Mouse (Mus musculus): ENCODE measurements around the gene Ntf5. TPM values are rescaled to one million over a fixed set of nuclear protein-coding genes. Genes with fewer than 3 reads are reported as not detected.

Ntf5 gene
- total RNA-seq (2014; rRNA removed) (0.24 TPM in 1 of 2 replicates, not detected in the other), polyA plus RNA-seq (2015; fragmentation: Nextera tagmentation; extraction: Ambion mirVana) (0.07 and 0.11 TPM in 2 replicates)

- H3K9me3 ChIP-seq (ENCODE audit: low read length): no peaks in the 10 kb centered on the region
- peak; percentile 34; the same call in 1 of the 2 replicates for ATAC-seq
- 3% methylated on average over 44 of the region's 45 CpGs for WGBS
Measured at GRCm38 (mm10) chr7:45413113-45413863, at the start of gene Ntf5. TSS of gene Ntf5 (plus strand) at chr7:45413695.

GRCm38 (mm10) chr7:45363983-45364382 is 49.5 kb upstream of the Ntf5 start:
- Histone ChIP-seq H3K4me2 (ENCODE audit: low read depth) (no peak overlapping the region), H3K4me3 (ENCODE audit: low read depth, low read length) (no peak overlapping the region), H3K4me1 (ENCODE audit: insufficient read depth) (peaks cover 29% of the 10 kb centered on the region), H3K9me3 (ENCODE audit: low read length) (no peaks in the 10 kb centered on the region), H3K27ac (ENCODE audit: low read depth, low read length) (no peak overlapping the region), H3K27me3 (ENCODE audit: insufficient read depth, low read length) (no peaks in the 10 kb centered on the region; the same call in 1 of the 2 replicates), H3K9ac (no peak overlapping the region), H3K36me3 (ENCODE audit: insufficient read depth) (no peaks in the 10 kb centered on the region)
- DNase-seq (no peak), ATAC-seq (no peak)
- 86% methylated on average over 2 of the region's 2 CpGs for WGBS
- TF ChIP-seq CTCF (IDR thresholded peaks at IDR 0.05; ENCODE audit: low read depth): no peak

More at GRCm38 (mm10) chr7:45413113-45413863, at the start of gene Ntf5:
- TF ChIP-seq CTCF (IDR thresholded peaks at IDR 0.05; ENCODE audit: low read depth): no peak
- Histone ChIP-seq H3K27ac (ENCODE audit: low read depth, low read length) (no peak within 1 kb of the TSS), H3K4me2 (ENCODE audit: low read depth) (peak within 1 kb of the TSS; percentile 83), H3K4me1 (ENCODE audit: insufficient read depth) (peaks cover 6% of the 10 kb centered on the region; the same call in 1 of the 2 replicates), H3K4me3 (ENCODE audit: low read depth, low read length) (peak within 1 kb of the TSS; percentile 46), H3K9ac (peak within 1 kb of the TSS; percentile 51), H3K27me3 (ENCODE audit: insufficient read depth, low read length) (peaks cover 83% of the 10 kb centered on the region), H3K36me3 (ENCODE audit: insufficient read depth) (no peaks in the 10 kb centered on the region)
- DNase-seq: peak; percentile 24

DNA sequence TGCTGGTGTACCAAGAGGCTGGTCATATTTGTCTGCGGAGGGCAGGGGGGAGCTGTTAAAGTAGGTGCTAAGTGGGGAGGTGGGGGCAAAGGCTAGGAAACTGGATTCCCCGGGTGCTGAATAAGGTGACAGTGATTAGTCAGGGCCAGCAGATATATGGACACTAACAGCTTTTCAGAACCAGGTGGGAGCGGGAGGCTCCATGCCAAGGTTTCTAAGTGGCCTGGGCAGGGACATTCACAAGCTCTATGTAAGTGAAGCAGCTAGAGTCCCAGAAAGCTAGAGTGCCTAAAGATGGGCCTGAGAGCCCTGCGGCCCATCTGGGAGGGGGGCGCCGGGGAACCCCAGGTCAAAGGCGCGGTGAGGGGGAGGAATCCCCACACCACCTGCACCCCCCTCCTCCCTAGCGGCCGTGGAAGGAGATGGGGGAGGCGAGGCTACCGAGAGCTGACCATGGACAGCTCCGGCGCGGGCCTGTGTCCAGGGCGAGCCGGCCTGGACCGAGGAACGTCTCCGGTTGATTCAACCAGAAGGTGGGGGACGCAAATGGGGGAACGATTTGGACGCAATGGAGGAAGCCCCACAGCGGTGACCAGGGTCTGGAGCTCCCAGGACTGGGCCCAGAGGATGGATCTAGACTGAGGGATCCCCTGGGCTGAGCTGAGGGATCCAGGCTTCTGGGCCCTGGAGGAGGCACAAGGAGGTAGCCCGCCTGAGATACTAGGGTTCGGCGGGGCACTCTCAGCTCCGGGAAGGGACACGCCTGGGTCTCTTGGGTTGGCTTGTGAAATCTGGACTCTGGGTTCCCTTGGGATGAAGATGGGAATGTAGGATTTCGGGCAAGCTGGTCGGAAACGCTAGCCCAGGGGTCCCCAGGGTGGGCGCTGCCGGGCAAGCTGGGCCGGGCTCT is 47.5 kb upstream of the Ntf5 start:
- no peak for DNase-seq
- WGBS: 3% methylated on average over 32 of the region's 35 CpGs
- Histone ChIP-seq H3K4me3 (ENCODE audit: low read depth, low read length) (peak overlapping the region; percentile 89), H3K27me3 (ENCODE audit: insufficient read depth, low read length) (no peaks in the 10 kb centered on the region; the same call in 1 of the 2 replicates), H3K36me3 (ENCODE audit: insufficient read depth) (no peaks in the 10 kb centered on the region), H3K9ac (peak overlapping the region; percentile 93), H3K9me3 (ENCODE audit: low read length) (no peaks in the 10 kb centered on the region), H3K4me2 (ENCODE audit: low read depth) (peak overlapping the region; percentile 81), H3K4me1 (ENCODE audit: insufficient read depth) (peaks cover 29% of the 10 kb centered on the region), H3K27ac (ENCODE audit: low read depth, low read length) (peak overlapping the region; percentile 75)
- ATAC-seq: no peak
- TF ChIP-seq CTCF (IDR thresholded peaks at IDR 0.05; ENCODE audit: low read depth): peak; percentile 28; the same call in 1 of the 2 replicates

DNA sequence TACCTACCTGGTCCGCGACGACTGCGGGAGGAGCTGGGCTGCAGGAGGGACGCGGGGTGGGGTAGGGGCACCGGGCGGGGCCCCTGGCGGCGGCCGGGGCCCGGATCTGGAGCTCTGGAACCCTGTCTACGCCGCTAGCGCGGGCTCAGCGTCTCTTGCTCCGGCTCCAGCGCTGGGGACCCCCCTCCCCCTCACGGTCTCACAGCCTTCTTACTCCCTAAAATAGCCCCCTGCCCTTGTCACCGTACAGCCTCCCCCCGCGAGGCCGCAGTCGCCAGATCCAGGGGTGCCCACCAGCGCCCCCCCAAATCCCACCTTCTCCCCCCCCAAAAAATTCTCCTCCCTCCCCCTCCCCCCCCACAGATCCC is 46.9 kb upstream of the Ntf5 start, which contains the start of gene Ppfia3:
Ppfia3 (minus strand) TSS at position 368 of the 368 bp plus-strand sequence.
- H3K9ac ChIP-seq: peak within 1 kb of the TSS; percentile 93
- no peak for TF ChIP-seq CTCF (IDR thresholded peaks at IDR 0.05; ENCODE audit: low read depth)
- DNase-seq: no peak
- 0 out of 2 replicates have a peak, but pooled peaks cover 3% of the 10 kb centered on the region for H3K36me3 ChIP-seq (ENCODE audit: insufficient read depth)
- H3K4me3 ChIP-seq (ENCODE audit: low read depth, low read length): peak within 1 kb of the TSS; percentile 89
- WGBS: 3% methylated on average over 20 of the region's 26 CpGs
- peak within 1 kb of the TSS; percentile 81 for H3K4me2 ChIP-seq (ENCODE audit: low read depth)
- H3K4me1 ChIP-seq (ENCODE audit: insufficient read depth): peaks cover 28% of the 10 kb centered on the region
- peak within 1 kb of the TSS; percentile 94 for H3K27ac ChIP-seq (ENCODE audit: low read depth, low read length)
- peak; percentile 32 for ATAC-seq
- no peaks in the 10 kb centered on the region; the same call in 1 of the 2 replicates for H3K27me3 ChIP-seq (ENCODE audit: insufficient read depth, low read length)
- no peaks in the 10 kb centered on the region for H3K9me3 ChIP-seq (ENCODE audit: low read length)

- Histone ChIP-seq H3K27ac (ENCODE audit: low read depth, low read length) (peak overlapping the region; percentile 94), H3K4me2 (ENCODE audit: low read depth) (peak overlapping the region; percentile 81), H3K27me3 (ENCODE audit: insufficient read depth, low read length) (no peaks in the 10 kb centered on the region; the same call in 1 of the 2 replicates), H3K4me3 (ENCODE audit: low read depth, low read length) (peak overlapping the region; percentile 89), H3K4me1 (ENCODE audit: insufficient read depth) (peaks cover 22% of the 10 kb centered on the region), H3K9ac (peak overlapping the region; percentile 93), H3K36me3 (ENCODE audit: insufficient read depth) (0 out of 2 replicates have a peak, but pooled peaks cover 8% of the 10 kb centered on the region), H3K9me3 (ENCODE audit: low read length) (no peaks in the 10 kb centered on the region)
- DNase-seq (peak; percentile 98), ATAC-seq (peak; percentile 90)
- TF ChIP-seq CTCF (IDR thresholded peaks at IDR 0.05; ENCODE audit: low read depth): peak; percentile 87
- WGBS: under 1% methylated on average over 70 of the region's 70 CpGs
Measured at GRCm38 (mm10) chr7:45367020-45367880, 46.2 kb upstream of the Ntf5 start.

- no peak for DNase-seq
- no peak for TF ChIP-seq CTCF (IDR thresholded peaks at IDR 0.05; ENCODE audit: low read depth)
- H3K9me3 ChIP-seq (ENCODE audit: low read length): no peaks in the 10 kb centered on the region
- H3K4me1 ChIP-seq (ENCODE audit: insufficient read depth): peaks cover 16% of the 10 kb centered on the region
- H3K27ac ChIP-seq (ENCODE audit: low read depth, low read length): peak overlapping the region; percentile 94
- ATAC-seq: no peak
- H3K4me2 ChIP-seq (ENCODE audit: low read depth): peak overlapping the region; percentile 81
- peaks cover 16% of the 10 kb centered on the region for H3K36me3 ChIP-seq (ENCODE audit: insufficient read depth)
- WGBS: 81% methylated on average over 15 of the region's 15 CpGs
- peak overlapping the region; percentile 89 for H3K4me3 ChIP-seq (ENCODE audit: low read depth, low read length)
- H3K27me3 ChIP-seq (ENCODE audit: insufficient read depth, low read length): no peaks in the 10 kb centered on the region; the same call in 1 of the 2 replicates
- peak overlapping the region; percentile 93 for H3K9ac ChIP-seq
Measured at GRCm38 (mm10) chr7:45368178-45368577, 45.3 kb upstream of the Ntf5 start.

Data from forebrain, postnatal 0 days (tissue).